Mouse (Mus musculus): ENCODE measurements around the gene Yif1b.

Yif1b gene

DNA sequence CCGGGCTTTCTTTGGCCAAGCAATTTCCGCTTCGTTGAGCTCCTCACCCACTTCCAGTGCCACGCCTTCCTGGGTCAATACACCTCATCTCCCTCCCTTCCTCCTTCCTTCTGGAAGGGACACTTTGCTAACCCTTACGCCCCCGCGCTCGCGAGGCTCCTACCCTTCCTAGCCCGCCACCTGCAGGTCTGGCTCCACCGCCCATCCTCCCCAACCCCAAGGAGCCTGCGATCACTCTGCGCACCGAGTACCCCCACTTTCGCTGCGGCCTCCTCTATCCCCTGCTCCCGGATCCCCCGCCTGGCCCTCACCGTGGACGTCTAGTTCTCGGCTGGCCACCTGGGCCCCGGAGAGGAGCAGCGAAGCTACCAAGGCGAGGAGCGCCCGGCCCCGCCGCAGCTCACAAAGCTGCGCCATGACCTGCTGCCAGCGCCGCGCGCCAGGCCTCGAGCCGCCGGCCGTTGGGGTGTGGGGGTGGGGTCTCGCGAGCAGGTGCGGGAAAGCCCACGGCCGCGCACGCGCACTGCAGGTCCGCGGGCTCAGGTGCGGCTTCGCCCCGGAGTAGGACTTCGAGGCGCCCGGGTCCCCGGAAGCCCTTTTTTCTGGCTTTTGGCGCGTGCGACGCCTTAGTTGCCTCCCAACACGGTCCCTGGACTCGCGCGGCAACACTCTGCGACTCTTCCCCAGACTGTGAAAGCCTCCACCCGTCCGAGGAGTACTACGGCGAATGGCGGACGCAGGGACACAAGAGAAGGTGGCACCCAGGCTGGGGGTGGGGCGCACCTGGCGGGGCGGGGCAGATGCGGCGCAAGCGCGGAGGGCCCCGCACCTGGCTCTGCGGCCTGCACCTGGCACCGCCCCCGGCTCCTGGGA lies 43.3 kb downstream of the Yif1b start, which contains the start of gene Spint2:
TSS of gene Spint2 (minus strand) at position 712 of the 873 bp plus-strand sequence.
- under 1% methylated on average over 80 of the region's 80 CpGs for WGBS

DNA sequence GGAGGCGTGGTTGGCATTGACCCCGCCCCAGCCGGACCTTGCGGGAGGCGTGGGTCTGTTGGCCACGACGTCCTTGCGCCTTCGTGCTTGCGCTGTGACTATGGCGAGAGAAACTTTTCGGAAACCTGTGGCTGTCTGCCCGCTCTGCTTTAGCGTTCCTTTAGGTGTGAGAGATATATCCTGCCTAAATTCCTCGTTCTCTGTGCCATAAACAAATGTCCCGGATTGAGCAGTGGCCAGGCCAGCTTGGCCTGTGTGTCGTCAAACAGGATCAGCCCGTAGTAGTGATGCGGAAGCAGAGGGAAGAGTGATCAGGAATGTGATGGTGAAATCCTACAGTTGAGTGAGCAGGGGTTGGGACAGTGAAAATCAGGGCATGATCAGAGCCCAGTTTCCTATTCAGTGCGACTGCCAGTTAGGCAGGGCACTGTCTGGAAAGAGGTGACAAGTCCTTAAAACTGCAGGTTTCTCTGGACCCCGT lies 44.0 kb downstream of the Yif1b start:
- 13% methylated on average over 21 of the region's 21 CpGs for WGBS

DNA sequence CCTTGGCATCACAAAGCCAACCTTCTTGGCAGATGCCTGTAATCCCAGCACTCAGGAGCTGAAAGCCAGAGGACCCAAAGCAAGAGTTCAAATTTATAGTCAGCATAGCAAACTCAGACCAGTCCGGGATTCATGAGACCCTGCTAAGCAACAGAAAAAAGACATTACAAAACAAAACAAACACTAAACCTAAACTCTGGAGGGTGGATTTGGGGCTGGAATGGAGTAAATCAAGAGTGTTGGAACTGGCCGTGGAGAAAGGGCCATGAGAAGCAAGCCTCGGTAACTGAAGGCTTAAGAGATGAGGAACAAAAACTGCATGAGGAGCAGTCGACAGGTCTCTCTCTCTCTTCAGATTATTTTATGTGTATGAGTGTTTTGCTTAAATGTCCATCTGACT lies 45.7 kb downstream of the Yif1b start:
- WGBS = 88% methylated on average over 4 of the region's 4 CpGs

DNA sequence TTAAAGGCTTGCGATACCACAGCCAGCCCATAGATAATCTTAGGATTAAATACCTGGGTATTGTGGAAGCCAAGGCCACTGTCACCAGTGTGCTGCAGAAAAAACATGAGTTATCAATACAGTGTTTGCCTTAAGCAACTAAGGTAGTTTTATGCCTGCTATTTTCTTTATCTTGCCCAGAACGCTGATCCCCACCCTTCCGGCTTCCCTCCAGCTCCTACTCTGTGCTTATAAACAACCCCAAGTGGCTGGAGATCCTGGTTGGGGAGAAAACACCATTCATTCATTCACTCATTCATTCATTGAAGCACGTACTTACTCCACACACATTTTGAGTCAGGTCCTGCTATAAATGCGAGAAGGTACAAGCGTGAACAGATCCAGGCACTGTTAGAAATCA lies 46.4 kb downstream of the Yif1b start:
- WGBS = 97% methylated on average over 6 of the region's 6 CpGs

DNA sequence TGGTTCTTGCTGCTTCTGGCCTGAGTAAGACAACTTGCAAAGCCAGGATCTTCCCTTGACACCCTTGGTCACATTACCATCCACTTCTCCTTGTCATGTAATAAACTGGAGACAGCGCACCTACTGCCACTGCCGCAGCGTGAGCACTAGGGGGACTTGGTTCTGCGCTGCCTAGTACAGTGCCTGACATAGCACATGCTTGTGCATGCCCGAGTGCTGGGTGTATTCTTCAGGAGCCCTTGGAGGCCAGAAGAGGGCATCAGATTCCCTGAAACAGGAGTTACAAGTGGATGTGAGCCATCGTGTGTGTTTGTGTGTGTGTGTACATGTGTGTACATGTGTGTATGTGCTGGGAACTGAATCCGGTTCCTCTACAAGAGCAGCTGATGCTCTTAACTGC lies 49.4 kb downstream of the Yif1b start:
- 91% methylated on average over 7 of the region's 7 CpGs for WGBS

DNA sequence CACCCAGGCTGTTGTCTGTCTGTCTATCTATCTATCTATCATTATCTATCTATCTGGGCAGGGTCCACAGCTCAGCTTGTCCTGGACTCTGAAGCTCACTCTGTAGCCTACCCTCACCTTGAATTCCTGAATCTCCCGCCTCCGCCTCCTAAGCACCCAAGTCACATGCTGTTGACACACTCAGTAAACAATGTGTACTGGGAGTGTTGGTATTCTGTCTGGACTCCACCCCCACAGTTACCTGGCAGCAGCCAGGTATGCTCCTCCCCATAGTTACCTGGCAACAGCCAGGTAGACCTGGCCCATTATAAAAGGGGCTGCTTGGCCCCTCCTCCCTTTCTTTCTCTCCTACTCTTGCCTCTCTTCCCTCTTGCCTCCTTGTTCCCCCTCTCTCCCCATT lies 50.0 kb downstream of the Yif1b start:
- 92% methylated on average over 2 of the region's 2 CpGs for WGBS

DNA sequence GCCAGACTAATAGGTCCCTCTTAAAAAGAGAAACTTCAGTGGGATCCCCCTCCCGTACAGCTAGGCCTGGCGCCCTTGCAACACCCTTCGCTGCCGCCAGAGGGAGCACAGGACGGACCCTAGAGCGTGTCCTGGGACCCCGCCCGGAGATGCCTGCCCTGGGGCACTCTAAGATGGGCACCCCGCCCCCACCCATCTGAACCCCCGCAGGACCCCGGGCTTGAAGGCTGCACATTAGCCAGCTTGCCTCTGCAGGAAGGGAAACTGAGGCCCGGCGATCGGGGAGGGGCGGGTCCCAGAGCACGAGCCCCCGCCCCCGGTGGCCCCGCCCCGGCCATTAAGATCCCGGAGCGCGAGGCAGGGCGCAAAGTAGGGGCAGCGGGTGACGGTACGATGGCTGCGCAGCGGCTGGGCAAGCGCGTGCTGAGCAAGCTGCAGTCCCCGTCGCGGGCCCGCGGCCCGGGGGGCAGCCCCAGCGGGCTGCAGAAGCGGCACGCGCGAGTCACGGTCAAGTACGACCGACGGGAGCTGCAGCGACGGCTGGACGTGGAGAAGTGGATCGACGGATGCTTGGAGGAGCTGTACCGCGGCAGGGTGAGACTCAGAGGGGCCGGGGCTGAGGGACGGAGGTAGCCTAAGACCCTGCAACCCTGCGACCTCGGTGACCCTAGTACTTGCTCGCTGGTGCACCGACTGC lies 51.0 kb downstream of the Yif1b start, which contains the start of gene Ppp1r14a:
TSS of gene Ppp1r14a (plus strand) at position 367 of the 697 bp plus-strand sequence.
- 4% methylated on average over 59 of the region's 59 CpGs for WGBS

DNA sequence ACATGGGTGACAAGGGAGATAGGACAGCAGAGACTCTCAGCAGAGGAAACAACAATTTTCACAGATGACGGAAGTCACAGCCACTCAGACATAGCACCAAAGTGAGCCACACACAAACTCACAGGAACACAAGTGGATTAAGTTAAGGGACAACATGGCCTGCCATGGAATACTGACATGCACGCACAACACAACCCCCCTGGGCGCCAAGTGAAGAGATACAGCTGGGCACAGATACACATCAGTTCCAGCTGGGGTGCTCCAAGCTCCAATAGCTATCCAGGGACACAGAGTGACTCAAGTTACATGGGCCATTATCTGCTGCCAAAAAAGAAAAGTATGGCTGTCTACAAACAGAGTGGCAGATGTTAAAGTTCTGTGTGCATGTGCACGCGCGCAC lies 51.7 kb downstream of the Yif1b start:
- 82% methylated on average over 6 of the region's 6 CpGs for WGBS

DNA sequence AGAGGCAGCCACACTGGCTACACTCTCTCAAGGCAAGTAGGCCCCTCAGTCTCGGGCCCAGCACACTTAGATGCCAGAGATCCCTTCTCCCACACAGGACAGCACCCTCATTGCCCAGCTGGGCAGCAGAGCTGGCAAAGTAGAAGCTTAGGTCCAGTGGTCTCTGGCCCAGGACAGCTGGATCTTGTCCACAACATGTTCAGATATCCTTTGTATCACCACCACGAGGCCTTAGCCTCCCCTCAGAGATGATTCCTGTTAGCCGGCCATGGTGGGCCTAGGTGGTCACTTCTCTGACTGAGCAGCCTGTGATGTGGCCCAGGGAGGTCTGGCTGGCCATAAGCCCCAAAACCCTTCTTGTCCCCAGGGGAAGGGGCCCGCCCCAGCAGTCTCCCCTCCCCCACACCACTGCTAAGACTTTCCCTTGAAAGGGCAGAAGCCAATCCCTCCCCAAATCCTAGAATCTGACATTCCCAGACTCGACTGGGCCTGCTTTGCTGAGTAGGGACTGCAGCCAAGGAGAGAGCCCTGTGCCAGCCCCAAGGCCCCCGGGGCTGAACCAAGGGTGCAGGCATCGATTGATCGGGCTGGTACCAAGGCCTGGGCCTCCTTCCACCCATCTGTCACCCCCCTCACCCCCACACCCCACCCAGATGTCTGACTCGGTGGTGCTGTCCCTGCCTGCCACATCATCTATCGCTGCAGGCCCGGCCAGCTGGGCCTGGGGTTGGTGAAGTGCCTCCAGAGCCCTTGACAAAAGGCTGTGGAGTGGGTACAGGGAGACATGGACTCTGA lies 52.8 kb downstream of the Yif1b start:
- 68% methylated on average over 11 of the region's 11 CpGs for WGBS

DNA sequence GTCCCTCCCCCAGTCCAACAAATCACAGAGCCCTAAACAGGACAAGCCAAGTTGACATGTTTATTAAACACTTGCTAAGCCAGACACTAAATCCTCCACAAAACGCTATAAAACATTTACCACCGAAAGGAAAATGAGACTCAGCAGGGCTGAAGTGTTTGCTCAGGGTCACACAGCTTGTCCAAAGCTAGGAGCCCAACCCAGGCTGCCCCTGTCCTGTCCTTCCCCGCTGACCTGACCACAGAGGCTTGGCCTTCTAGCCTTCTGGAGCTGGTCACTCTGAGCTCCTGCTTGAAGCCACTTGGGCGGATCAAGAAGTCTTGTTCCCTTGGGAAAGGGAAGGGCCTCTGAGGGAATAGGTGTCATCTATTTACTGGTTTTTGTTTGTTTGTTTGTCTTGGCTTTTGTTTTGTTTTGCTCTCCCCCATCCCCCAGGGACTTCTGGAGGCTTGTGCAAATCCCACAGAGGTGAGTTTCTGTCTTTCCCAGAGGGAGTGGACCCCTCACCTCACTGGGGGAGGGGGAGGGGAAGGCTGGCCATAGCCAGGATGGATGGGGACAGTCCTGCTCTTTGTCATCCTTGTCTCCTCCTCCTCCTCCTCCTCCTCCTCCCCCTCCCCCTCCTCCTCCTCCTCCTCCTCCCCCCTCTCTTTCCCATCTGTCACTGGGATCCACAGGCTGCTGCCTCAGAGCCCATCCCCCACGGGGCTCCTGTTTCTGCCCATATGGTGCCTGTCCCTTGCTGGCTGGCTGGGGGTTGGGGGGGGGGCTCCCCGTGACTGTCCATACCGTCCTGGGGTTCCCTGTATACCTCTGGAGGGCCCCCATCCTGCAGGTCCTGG lies 53.7 kb downstream of the Yif1b start:
- 48% methylated on average over 6 of the region's 7 CpGs for WGBS

DNA sequence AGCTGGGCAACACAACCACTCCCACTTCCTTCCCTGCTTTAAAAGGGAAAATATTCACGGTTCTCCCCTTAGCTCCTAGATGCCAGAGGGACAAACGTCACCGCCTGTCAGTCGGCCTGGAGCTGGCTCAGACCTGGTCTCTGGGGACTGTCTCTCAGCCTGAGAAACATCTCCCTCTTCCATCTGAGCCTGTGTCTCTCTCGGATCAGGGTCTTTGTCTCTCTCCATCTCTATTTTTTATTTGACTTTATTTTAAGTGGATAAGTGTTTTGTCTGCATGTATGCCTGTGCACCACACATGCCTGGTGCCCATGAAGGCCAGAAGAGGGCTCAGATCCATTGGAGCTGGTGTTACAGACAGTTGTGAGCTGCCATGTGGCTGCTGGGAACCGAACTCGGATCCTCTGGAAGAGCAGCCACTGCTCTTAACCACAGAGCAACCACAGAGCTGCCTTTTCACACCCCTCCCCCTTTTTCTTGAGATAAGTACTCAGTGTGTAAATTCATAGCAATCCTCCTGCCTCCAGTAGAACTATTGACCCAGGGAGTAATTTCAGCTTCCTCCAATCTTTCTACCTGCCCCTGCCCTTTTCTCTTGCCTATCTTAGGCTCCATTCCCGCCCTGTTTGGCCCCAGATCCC lies 54.4 kb downstream of the Yif1b start:
- WGBS = 42% methylated on average over 8 of the region's 8 CpGs

DNA sequence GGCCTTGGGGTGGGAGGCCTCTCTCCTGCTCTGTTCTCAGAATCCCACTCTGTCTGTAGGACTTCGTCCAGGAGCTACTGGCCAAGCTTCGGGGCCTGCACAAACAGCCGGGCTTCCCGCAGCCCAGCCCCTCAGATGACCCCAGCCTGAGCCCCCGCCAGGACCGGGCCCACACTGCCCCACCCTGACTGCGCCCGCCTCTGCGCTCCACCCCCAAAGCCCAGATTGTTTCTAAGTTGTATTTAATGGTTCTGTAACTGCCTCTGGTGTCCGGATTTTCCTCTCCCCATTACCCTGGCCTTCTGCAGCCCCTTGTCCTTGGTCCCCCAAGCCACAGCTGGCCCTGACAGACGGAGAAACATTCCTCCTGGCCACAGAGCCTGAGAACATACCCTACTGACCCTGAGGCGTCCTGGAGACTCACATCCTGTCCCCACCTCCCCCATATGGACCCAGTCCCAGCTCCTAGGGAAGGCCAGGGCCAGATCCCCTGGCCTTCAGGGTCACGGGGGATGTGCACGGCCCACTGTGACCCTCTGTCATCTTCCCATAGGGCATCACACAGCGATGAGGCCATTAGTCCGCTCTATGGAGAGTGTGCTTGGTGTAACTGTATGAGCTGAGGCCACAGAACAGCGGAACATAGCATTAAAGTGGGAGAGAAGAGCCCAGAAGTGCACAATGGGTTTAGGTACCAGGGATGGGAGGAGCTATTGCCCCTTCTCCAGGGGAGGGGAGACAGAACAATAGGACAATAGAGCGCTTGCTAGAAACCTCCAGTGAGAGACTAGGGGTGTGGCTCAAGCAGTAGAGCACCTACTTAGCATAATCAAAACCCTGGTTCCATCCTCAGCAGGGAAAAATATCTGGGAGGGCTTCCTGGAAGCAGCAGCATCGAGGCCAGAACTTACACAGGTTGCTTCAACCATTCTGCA lies 55.3 kb downstream of the Yif1b start:
- 53% methylated on average over 19 of the region's 19 CpGs for WGBS

DNA sequence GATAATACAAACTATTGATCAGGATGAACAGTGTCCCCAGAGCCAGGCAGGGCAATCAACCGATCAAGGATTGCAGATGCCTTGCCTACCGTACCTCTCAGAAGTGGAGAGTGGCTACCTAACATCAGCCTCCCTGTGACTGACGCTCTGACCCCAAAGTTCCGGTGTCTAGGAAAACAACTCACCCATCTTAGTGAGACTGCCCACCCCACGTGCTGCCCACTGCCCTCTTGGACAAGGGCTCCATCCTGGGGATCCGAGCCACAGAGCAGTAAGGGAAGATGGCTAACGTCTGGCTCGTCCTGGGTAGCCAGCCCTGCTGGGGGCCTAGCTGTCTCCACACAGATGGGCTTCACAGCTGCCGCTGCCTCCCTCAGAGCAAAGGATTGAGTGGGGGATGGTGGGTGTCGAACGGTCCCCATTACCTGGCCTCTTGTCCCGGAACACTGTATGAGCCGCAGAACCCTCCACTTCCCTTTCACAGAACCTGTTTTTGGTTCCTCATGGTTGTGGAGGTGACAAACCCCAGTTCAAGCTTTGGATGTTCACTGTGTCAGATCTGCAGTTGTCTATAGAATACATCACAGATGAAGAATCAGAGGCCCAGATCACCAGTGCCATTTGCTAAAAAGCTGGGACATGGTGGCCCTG lies 56.1 kb downstream of the Yif1b start:
- WGBS = 65% methylated on average over 13 of the region's 13 CpGs

DNA sequence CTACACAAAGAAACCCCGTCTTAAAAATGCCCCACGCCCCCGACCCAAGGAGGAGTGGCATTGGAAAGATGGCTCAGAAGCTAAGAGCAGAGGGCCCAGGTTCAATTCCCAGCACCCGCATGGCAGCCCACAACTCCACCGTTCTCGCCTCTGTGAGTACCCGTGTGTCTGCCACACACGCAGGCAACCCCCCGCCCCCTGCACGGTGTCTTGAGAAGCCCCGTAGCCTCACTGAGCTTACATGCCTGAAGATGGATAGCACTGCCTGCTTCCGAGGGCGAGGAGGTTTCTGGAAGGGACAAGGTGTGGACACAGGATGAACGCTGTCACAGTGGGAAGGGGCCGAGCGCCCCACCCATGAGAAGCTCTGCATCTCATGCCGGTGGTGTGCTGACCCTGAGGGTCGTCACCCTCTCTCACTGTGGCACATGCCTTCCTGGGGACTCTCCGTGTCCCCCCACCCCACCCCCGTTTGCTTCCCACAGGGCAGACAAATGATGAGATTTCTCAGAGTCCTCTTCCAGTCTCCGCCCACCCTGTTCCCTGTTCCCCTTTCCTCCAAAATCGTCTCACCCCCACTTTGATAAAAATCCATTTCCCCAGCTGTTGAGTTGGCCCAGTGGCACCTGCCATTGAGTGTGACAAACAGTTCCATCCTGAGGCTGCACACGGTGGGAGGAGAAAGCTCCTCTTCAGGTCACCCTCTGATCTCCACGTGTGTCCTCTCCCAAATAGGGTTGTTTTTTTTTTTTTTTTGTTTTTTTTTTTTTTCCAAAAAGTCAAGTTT lies 57.9 kb downstream of the Yif1b start:
- 81% methylated on average over 24 of the region's 24 CpGs for WGBS

DNA sequence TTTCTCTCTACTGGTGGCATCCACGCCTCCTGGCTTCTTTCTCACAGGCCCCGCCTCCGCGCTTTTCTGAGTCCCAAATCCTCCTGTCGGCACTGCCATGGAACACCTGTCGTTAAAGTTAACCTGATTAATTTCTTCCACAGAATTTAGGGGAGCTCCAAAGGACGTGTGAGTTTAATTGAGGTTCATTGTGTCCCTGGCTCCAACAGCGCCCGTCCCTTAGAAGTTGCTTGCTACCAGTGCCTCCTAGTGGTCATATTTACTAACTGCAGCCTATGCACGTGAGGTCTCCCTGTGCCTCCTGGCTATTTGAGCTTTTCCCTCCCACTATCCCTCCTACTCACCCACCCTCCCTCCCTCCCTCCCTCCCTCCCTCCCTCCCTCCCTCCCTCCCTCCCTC lies 58.9 kb downstream of the Yif1b start:
- WGBS = 9% methylated on average over 10 of the region's 10 CpGs

All from cerebral cortex, adult 2 months (tissue).